Mouse (Mus musculus): ENCODE results near the gene Cntnap2.

Cntnap2 gene

GRCm38 (mm10) chr6:46612872-46613271 is 1553.7 kb downstream of the Cntnap2 start:
- in situ Hi-C loops (cut with MboI, MseI) = no loop called here

- in situ Hi-C loops (cut with MboI, MseI) = no loop called here
Measured at GRCm38 (mm10) chr6:46669018-46669417, 1609.9 kb downstream of the Cntnap2 start.

- in situ Hi-C loops (cut with MboI, MseI) = no loop called here
Measured at GRCm38 (mm10) chr6:46675081-46675480, 1615.9 kb downstream of the Cntnap2 start.

- in situ Hi-C loops (cut with MboI, MseI) = no loop called here
Measured at GRCm38 (mm10) chr6:46675621-46676020, 1616.5 kb downstream of the Cntnap2 start.

GRCm38 (mm10) chr6:46696187-46696586 is 1637.0 kb downstream of the Cntnap2 start:
- in situ Hi-C loops (cut with MboI, MseI) = no loop called here

- in situ Hi-C loops (cut with MboI, MseI) = no loop called here
Measured at GRCm38 (mm10) chr6:46699343-46699742, 1640.2 kb downstream of the Cntnap2 start.

GRCm38 (mm10) chr6:46704293-46705170 is 1645.4 kb downstream of the Cntnap2 start:
- in situ Hi-C loops (cut with MboI, MseI) = no loop called here

GRCm38 (mm10) chr6:46705926-46706325 is 1646.8 kb downstream of the Cntnap2 start:
- in situ Hi-C loops (cut with MboI, MseI) = no loop called here

- in situ Hi-C loops (cut with MboI, MseI) = no loop called here
Measured at GRCm38 (mm10) chr6:46716576-46716975, 1657.4 kb downstream of the Cntnap2 start.

GRCm38 (mm10) chr6:46733794-46734193 is 1674.6 kb downstream of the Cntnap2 start:
- in situ Hi-C loops (cut with MboI, MseI) = no loop called here

- in situ Hi-C loops (cut with MboI, MseI) = no loop called here
Measured at GRCm38 (mm10) chr6:46748448-46748847, 1689.3 kb downstream of the Cntnap2 start.

GRCm38 (mm10) chr6:46763481-46763880 is 1704.3 kb downstream of the Cntnap2 start:
- in situ Hi-C loops (cut with MboI, MseI) = no loop called here

GRCm38 (mm10) chr6:46774529-46774928 is 1715.4 kb downstream of the Cntnap2 start:
- in situ Hi-C loops (cut with MboI, MseI) = no loop called here

GRCm38 (mm10) chr6:46802264-46803110 is 1743.3 kb downstream of the Cntnap2 start:
- in situ Hi-C loops (cut with MboI, MseI) = no loop called here

- in situ Hi-C loops (cut with MboI, MseI) = loop anchor here in 1 of 2 experiments (10.0 kb wide), 1 partner anchor 372 kb away; no protein-coding TSS in a partner anchor
Measured at GRCm38 (mm10) chr6:46856635-46857034, 1797.5 kb downstream of the Cntnap2 start.

GRCm38 (mm10) chr6:46861076-46861475 is 1801.9 kb downstream of the Cntnap2 start:
- in situ Hi-C loops (cut with MboI, MseI) = no loop called here

GRCm38 (mm10) chr6:46866317-46866716 is 1807.2 kb downstream of the Cntnap2 start:
- in situ Hi-C loops (cut with MboI, MseI) = no loop called here

- in situ Hi-C loops (cut with MboI, MseI) = no loop called here
Measured at GRCm38 (mm10) chr6:46886230-46886629, 1827.1 kb downstream of the Cntnap2 start.

- in situ Hi-C loops (cut with MboI, MseI) = no loop called here
Measured at GRCm38 (mm10) chr6:46909167-46909566, 1850.0 kb downstream of the Cntnap2 start.

- in situ Hi-C loops (cut with MboI, MseI) = no loop called here
Measured at GRCm38 (mm10) chr6:46918701-46919274, 1859.6 kb downstream of the Cntnap2 start.

- in situ Hi-C loops (cut with MboI, MseI) = no loop called here
Measured at GRCm38 (mm10) chr6:46919973-46920372, 1860.8 kb downstream of the Cntnap2 start.

- in situ Hi-C loops (cut with MboI, MseI) = no loop called here
Measured at GRCm38 (mm10) chr6:46924709-46925108, 1865.6 kb downstream of the Cntnap2 start.

Data from T-helper 17 cell (primary cell).